Mouse (Mus musculus) MEL (cell line): ENCODE results near the gene Pip5k1b.

ENCODE experiments used
- EP300 ChIP-seq, 2 experiments: IDR thresholded peaks; 2 replicates each; pipeline ENCODE4 v1.6.1; 2011; ENCODE audit warnings: improper control_type of control experiment in 2 of 2, low read length in 2 of 2, low read depth in 1 of 2, mild to moderate bottlenecking in 1 of 2
- MEF2A ChIP-seq: IDR thresholded peaks from 2 replicates; pipeline ENCODE4 v1.6.1; 2014; ENCODE audit warnings: low read depth, mild to moderate bottlenecking, inconsistent platforms, low read length, improper control_type of control experiment; ENCODE audit not compliant: poor library complexity, insufficient replicate concordance, severe bottlenecking; ENCODE audit errors: extremely low read depth
- ZNF384 ChIP-seq: IDR thresholded peaks from 2 replicates; pipeline ENCODE4 v1.6.1; 2012; ENCODE audit warnings: low read depth, mild to moderate bottlenecking, inconsistent platforms, low read length, improper control_type of control experiment

DNA sequence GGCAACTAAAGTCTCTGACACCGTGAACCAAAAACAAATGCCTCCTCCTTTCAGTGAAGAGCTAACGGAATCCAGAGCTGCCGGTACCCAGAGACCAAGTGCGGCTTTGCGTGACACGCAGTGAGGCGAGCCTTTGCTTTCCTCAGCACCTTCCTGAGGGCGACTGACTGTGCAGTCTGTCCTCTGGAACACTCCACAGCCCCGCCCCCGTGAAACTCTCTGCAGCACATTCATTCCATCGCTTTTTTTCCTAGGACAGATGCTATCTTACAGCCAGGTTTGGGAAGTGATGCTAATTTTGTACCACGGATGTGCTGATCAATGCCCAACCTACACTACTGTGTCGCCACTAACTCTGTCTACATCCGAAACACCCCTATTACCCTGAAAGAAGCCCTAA is 292.9 kb downstream of the Pip5k1b start:
- TF ChIP-seq ZNF384 (no peak), MEF2A (no peak), EP300 (IDR thresholded peaks at IDR 0.05; ENCODE audit: low read depth in 1 of 2, low read length in 2 of 2) (no peak)
